Mouse (Mus musculus) heart, embryonic 16.5 days (tissue): ENCODE results near the gene Wipf2. TPM values are rescaled to one million over a fixed set of nuclear protein-coding genes. Genes with fewer than 3 reads are reported as not detected.
"Not testable (repeated sequence)": the region's sequence is repeated elsewhere in the genome, so short reads cannot be mapped to it uniquely, and the experiment has no call there.

Experiments used
- ATAC-seq: fragments of 200-750 bp; cut with Nextera tagmentation; replicated peaks from 2 replicates; pipeline ENCODE4 v1.8.0; 2017; ENCODE audit warnings: moderate number of reproducible peaks; ENCODE audit not compliant: insufficient read depth, low FRiP score; ENCODE audit errors: extremely low read depth
- H3K27ac ChIP-seq: fragments of 300-500 bp; sonication (generic); 2 replicates; pipeline ENCODE4 v1.5.1; 2014; ENCODE audit warnings: mild to moderate bottlenecking, low read length, control low read depth, moderate library complexity
- H3K27me3 ChIP-seq: fragments of 300-500 bp; sonication (generic); 2 replicates; pipeline ENCODE4 v1.6.1; 2014; ENCODE audit warnings: low read length, mixed read lengths; ENCODE audit not compliant: control insufficient read depth, insufficient read depth
- H3K36me3 ChIP-seq: fragments of 300-500 bp; sonication (generic); 2 replicates; pipeline ENCODE4 v1.6.1; 2014; ENCODE audit not compliant: control insufficient read depth, insufficient read depth
- H3K4me1 ChIP-seq: fragments of 300-500 bp; sonication (generic); 2 replicates; pipeline ENCODE4 v1.6.1; 2014; ENCODE audit warnings: low read length, mixed read lengths; ENCODE audit not compliant: control insufficient read depth, insufficient read depth
- H3K4me2 ChIP-seq: fragments of 300-500 bp; sonication (generic); 2 replicates; pipeline ENCODE4 v1.6.1; 2014; ENCODE audit warnings: low read depth, mild to moderate bottlenecking, control low read depth, low read length
- H3K4me3 ChIP-seq: fragments of 300-500 bp; sonication (generic); 2 replicates; pipeline ENCODE4 v1.5.1; 2014; ENCODE audit warnings: mild to moderate bottlenecking, control low read depth, low read length
- H3K9ac ChIP-seq: fragments of 300-500 bp; sonication (generic); 2 replicates; pipeline ENCODE4 v1.6.1; 2014; ENCODE audit warnings: low read length, control low read depth
- H3K9me3 ChIP-seq: fragments of 300-500 bp; sonication (generic); replicated peaks from 2 replicates; pipeline ENCODE4 v1.6.1; 2016; ENCODE audit warnings: low read length; ENCODE audit not compliant: control insufficient read depth
- WGBS: fragments of 180-500 bp; shearing (Covaris S2); extraction: QIAGEN DNeasy Blood & Tissue Kit; methylation state at CpG from one replicate; pipeline ENCODE4 v1.1.7; 2014; 5-methylcytosine and 5-hydroxymethylcytosine counted together
- polyA plus RNA-seq: library from polyadenylated mRNA; unstranded; fragments of >200 nt; fragmentation: Nextera tagmentation; extraction: Ambion mirVana; gene quantifications from 2 replicates; pipeline ENCODE4 v1.2.1, GENCODE M21; 2015

Wipf2 gene
- polyA plus RNA-seq, 1 experiment from 2014 or later, result 3.4 TPM

DNA sequence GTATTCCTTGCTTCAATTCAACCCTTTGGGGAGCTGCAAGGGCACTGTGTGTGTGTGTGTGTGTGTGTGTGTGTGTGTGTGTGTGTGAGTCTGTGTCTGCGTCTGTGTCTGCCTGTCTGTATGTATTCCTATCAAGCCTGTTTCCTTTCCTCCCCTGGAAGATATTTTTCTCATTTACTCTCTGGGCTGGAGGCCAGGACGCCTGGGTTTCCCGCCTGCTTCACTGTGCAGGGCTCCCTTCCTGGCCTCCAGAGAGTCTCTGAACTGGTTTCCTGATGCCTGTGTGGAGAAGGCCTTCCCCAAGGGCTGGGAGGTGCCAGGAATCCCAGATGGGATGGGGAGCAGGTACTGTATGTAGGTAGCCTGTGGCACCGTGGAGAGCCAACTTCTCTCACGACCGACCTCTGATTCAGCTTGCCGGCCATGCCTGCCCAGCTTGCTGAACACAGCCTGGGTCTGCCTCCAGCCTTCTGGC, 66.7 kb downstream of the Wipf2 start:
- WGBS, result 17% methylated on average over 7 of the region's 7 CpGs
- no peaks in the 10 kb centered on the region for H3K9me3 ChIP-seq
- peak overlapping the region; percentile 68 for H3K4me2 ChIP-seq
- 0 out of 2 replicates have a peak, but pooled peaks have one; percentile 7 for ATAC-seq
- H3K9ac ChIP-seq, result peak overlapping the region; percentile 92
- H3K27ac ChIP-seq, result peak overlapping the region; percentile 98
- H3K27me3 ChIP-seq, result no peaks in the 10 kb centered on the region
- H3K36me3 ChIP-seq, result 0 out of 2 replicates have a peak, but pooled peaks cover 2% of the 10 kb centered on the region
- H3K4me3 ChIP-seq, result peak overlapping the region; percentile 81; the same call in 1 of the 2 replicates
- H3K4me1 ChIP-seq, result peaks cover 78% of the 10 kb centered on the region

DNA sequence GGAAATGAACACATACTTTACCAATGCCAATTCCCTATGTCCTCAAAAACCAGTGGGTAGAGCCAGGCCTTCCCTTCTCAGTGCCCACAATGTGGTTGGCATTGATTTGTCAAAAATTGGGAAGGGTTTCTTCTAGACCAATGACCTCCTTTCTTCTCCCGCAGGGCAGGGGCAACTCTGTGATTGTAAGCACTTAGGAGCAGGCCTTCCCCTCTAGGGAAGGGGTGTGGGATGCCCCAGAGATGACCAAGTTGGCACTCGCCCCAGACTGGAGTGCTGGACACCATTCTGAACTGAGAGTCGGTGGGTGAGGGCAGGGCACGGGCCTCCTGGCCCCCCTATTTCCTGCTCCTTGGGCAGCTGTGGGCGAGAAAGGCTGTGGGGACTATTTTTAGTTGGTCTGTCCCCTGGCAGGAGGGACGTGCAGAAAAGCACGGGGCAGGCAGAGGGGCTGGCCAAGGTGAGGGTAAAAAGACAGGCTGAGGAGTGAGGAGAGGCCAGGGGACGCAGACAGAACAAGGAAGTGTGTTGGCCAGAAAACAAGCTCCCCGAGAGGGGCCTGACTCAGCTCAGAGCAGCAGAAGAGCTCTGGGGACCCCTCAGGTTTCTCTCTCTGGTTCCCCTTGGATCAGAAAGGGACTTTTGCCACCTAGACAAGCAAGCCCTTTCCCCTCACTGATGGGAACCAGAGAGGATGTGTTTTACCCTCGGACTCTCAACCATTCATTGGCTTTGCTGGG, 67.5 kb downstream of the Wipf2 start:
- Histone ChIP-seq H3K4me2 (peak overlapping the region; percentile 68), H3K27me3 (no peaks in the 10 kb centered on the region), H3K36me3 (0 out of 2 replicates have a peak, but pooled peaks cover 5% of the 10 kb centered on the region), H3K9me3 (no peaks in the 10 kb centered on the region), H3K9ac (peak overlapping the region; percentile 92), H3K4me3 (peak overlapping the region; percentile 12), H3K4me1 (peaks cover 77% of the 10 kb centered on the region), H3K27ac (peak overlapping the region; percentile 98)
- 6% methylated on average over 10 of the region's 10 CpGs for WGBS
- peak; percentile 78 for ATAC-seq

DNA sequence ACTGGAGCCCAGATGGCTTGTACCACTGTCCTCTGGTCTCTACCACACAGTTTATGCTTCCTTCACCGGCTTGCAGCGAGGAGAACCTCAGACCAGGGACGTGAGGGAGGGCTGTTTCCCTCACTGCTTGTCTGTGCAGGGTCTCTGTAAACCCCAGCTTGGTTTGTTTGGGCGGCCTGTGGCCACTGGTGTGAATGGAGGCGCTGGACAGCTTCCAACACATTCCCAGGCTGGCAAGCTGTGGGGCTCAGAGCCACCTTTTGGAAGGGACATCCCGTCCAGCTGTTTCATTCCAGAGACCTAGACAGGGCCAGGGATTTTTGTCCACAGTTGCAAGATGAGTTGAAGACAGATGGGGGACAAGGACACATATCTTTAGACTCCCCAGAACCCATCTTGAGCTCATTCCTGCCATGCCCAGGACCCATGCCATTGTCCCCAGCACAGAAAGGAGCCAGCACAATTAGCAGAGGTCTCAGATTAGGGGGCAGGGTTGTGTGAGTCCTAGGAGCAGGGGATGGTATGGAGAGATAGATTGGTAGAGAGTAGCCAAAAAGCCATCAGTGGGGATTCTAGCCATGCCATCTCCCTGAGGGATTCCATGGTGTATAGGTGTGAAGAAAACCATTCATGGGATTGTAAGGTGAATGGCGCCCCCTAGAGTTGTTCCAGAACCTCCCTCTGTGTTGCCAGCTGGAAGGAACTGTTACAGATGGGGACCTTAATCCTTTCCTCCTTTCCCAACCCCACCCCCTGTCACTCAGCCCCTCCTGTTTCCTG, 68.3 kb downstream of the Wipf2 start:
- Histone ChIP-seq H3K36me3 (0 out of 2 replicates have a peak, but pooled peaks cover 5% of the 10 kb centered on the region), H3K4me3 (peak overlapping the region; percentile 12), H3K9ac (peak overlapping the region; percentile 73), H3K27ac (peak overlapping the region; percentile 98), H3K4me1 (peaks cover 76% of the 10 kb centered on the region), H3K4me2 (peak overlapping the region; percentile 68), H3K9me3 (no peaks in the 10 kb centered on the region), H3K27me3 (no peaks in the 10 kb centered on the region)
- 13% methylated on average over 7 of the region's 7 CpGs for WGBS
- ATAC-seq, result no peak

DNA sequence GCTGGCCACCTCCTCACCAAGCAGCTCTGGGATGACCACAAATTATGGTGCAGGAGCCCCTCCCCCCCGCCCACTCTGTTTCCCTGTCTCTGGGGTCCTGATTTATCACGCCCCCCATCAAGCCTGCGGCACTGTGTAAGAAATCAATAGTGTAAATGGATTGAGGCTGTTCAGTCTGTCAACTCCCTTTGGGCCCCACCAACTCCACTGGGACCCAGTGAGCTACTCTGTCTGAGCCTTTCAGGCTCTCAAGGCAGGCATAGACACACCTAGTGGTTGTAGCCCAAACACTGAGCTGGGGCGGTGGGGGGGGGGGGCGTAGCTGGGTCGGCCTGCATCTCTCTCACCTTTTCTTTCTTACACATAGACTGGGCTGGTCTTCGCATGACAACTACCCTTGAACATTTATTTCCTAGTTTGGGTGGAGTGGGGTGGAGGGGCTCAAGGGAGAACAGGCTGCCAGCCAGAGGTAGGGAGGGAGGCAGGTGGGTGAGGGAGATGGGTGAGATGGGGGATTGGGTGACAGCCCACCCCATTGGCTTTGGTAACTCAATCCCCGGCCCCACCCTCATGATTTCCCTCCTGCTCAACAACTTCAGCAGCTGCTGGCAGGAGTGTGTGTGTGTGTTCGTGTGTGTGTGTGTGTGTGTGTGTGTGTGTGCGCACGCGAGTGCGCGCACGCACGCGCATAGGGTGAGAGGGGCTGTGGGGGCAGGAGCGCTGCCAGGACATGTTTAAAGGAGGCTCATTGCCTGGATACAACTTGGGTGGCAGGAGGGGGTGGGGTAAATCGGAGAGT, 69.1 kb downstream of the Wipf2 start:
- peak overlapping the region; percentile 73 for H3K9ac ChIP-seq
- H3K4me3 ChIP-seq, result no peak overlapping the region
- no peaks in the 10 kb centered on the region for H3K27me3 ChIP-seq
- H3K9me3 ChIP-seq, result no peaks in the 10 kb centered on the region
- H3K36me3 ChIP-seq, result 0 out of 2 replicates have a peak, but pooled peaks cover 5% of the 10 kb centered on the region
- no peak for ATAC-seq
- peak overlapping the region; percentile 68 for H3K4me2 ChIP-seq
- H3K4me1 ChIP-seq, result peaks cover 74% of the 10 kb centered on the region
- WGBS, result 30% methylated on average over 19 of the region's 19 CpGs
- H3K27ac ChIP-seq, result peak overlapping the region; percentile 98

DNA sequence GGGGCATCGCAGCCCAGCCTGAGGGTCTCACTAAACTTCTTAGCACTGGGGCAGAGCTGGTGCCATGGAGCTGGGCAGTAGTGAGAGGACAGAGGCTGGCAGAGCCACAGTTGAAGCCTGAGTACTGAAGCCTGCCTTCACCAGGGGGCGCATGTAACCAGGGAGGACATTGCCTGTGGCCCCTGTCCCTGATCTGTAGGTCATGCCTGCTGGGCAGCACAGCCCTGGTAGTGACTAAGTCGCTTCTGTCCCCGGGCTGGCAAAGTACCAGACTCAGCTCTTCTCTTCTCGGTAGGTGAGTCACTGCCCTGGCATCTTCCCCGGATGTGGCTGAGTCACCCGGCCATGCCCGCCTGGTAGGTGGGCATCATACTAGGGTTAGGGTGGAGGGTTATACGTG, 69.7 kb downstream of the Wipf2 start:
- Histone ChIP-seq H3K4me3 (no peak overlapping the region), H3K27me3 (no peaks in the 10 kb centered on the region), H3K9me3 (no peaks in the 10 kb centered on the region), H3K9ac (peak overlapping the region; percentile 27), H3K4me2 (peak overlapping the region; percentile 41), H3K27ac (peak overlapping the region; percentile 98), H3K36me3 (0 out of 2 replicates have a peak, but pooled peaks cover 5% of the 10 kb centered on the region), H3K4me1 (peaks cover 71% of the 10 kb centered on the region)
- 30% methylated on average over 9 of the region's 9 CpGs for WGBS
- ATAC-seq, result no peak

DNA sequence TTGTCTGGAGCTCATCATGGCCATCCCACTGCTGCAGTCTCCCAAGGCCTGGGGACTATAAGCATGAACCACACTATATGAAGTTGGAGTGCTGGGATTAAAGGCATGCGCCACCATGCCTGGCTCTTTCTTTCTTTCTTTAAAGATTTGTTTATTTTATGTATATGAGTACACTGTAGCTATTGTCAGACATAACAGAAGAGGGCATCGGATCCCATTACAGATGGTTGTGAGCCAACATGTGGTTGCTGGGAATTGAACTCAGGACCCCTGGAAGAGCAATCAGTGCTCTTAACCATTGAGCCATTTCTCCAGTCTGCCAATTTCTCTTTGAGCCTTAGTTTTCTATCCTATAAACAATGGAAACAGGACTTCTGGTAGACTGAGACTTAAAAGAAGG, 70.4 kb downstream of the Wipf2 start:
- H3K27me3 ChIP-seq, H3K4me2 ChIP-seq, H3K9me3 ChIP-seq, H3K27ac ChIP-seq, H3K4me3 ChIP-seq, H3K36me3 ChIP-seq, ATAC-seq: not testable (repeated sequence)
- peak overlapping the region; percentile 35; the same call in 1 of the 2 replicates for H3K9ac ChIP-seq
- WGBS, result 90% methylated on average over 2 of the region's 2 CpGs
- H3K4me1 ChIP-seq, result peaks cover 75% of the 10 kb centered on the region

DNA sequence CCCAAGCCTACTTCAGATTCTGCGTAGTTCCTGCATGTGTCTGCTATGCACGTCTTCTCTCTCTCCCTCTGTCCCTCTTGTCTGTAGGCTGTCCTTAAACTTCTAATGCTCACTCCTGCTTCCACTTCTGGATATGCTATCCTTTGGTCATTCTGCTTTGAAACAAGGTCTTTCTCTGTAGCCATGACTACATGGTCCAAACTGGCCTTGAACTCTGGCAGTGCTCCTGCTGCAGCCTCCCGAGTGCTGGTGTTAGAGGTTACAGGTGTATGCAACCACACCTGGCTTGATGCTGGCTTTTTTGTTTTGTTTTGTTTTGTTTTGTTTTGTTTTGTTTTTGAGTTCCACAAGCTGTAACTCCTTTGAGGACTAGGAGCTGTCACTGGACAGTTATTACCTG, 70.9 kb downstream of the Wipf2 start:
- no peak overlapping the region for H3K4me2 ChIP-seq
- 90% methylated on average over 3 of the region's 3 CpGs for WGBS
- H3K27me3 ChIP-seq, result no peaks in the 10 kb centered on the region
- H3K4me3 ChIP-seq, result no peak overlapping the region
- H3K27ac ChIP-seq, result no peak overlapping the region
- ATAC-seq, result no peak
- no peaks in the 10 kb centered on the region for H3K9me3 ChIP-seq
- peaks cover 75% of the 10 kb centered on the region for H3K4me1 ChIP-seq
- no peak overlapping the region for H3K9ac ChIP-seq
- H3K36me3 ChIP-seq, result 0 out of 2 replicates have a peak, but pooled peaks cover 5% of the 10 kb centered on the region

DNA sequence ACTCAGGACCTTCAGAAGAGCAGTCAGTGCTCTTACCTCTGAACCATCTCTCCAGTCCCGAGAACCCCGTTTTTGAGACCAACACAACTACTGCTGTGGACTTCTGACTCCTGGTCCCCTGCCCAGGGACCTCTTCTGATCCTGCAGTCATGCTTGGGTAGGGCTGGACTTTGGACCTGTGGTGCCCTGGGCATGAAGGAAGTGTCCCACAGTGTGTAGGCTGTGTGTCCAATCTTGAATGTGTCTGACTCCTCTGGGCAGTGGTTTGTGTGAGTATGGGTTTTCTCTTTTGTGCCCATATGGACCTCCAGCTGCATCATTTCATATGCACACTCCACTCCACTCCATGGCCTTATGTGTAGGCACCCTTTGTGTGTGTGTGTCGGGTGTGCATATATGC, 71.7 kb downstream of the Wipf2 start:
- 93% methylated on average over 3 of the region's 3 CpGs for WGBS
- H3K4me3 ChIP-seq, result no peak overlapping the region
- H3K4me1 ChIP-seq, result peaks cover 75% of the 10 kb centered on the region
- no peak for ATAC-seq
- no peak overlapping the region for H3K9ac ChIP-seq
- no peaks in the 10 kb centered on the region for H3K27me3 ChIP-seq
- H3K4me2 ChIP-seq, result no peak overlapping the region
- no peaks in the 10 kb centered on the region for H3K9me3 ChIP-seq
- H3K27ac ChIP-seq, result 0 out of 2 replicates have a peak overlapping the region, but pooled peaks have one; percentile 28
- H3K36me3 ChIP-seq, result 0 out of 2 replicates have a peak, but pooled peaks cover 5% of the 10 kb centered on the region
